Mouse (Mus musculus) kidney, postnatal 0 days (tissue): ENCODE measurements at regions not wholly inside any gene's neighbourhood (a gene's known extent, or its start where the extent isn't known, plus 50 kb on each side); places are given as distances from the start of the nearest gene placed in this dataset.

Experiments
- ATAC-seq: fragments of 200-750 bp; cut with Nextera tagmentation; replicated peaks from 2 replicates; pipeline ENCODE4 v1.8.0; 2017; ENCODE audit warnings: low read depth, moderate number of reproducible peaks, moderate TSS enrichment, moderate library complexity; ENCODE audit not compliant: low FRiP score
- DNase-seq: peaks from one replicate; pipeline ENCODE4 v3.0.0-alpha.2; 2016; ENCODE audit warnings: low spot score
- H3K27ac ChIP-seq: fragments of 300-500 bp; sonication (generic); 2 replicates; pipeline ENCODE4 v1.5.1; 2014; ENCODE audit warnings: mild to moderate bottlenecking
- H3K27me3 ChIP-seq: fragments of 300-500 bp; sonication (generic); 2 replicates; pipeline ENCODE4 v1.6.1; 2014; ENCODE audit warnings: low read length, mixed read lengths; ENCODE audit not compliant: insufficient read depth
- H3K36me3 ChIP-seq: fragments of 300-500 bp; sonication (generic); 2 replicates; pipeline ENCODE4 v1.6.1; 2014; ENCODE audit warnings: low read length, mixed read lengths; ENCODE audit not compliant: insufficient read depth
- H3K4me1 ChIP-seq: fragments of 300-500 bp; sonication (generic); replicated peaks from 2 replicates; pipeline ENCODE4 v1.6.1; 2014; ENCODE audit warnings: antibody characterized with exemption, low read length, mixed read lengths; ENCODE audit not compliant: insufficient read depth
- H3K4me2 ChIP-seq: fragments of 300-500 bp; sonication (generic); 2 replicates; pipeline ENCODE4 v1.6.1; 2014; ENCODE audit warnings: mild to moderate bottlenecking, low read length, moderate library complexity, mixed read lengths
- H3K4me3 ChIP-seq: fragments of 300-500 bp; sonication (generic); replicated peaks from 2 replicates; pipeline ENCODE4 v1.5.1; 2014; ENCODE audit warnings: low read depth, low read length
- H3K9ac ChIP-seq: fragments of 300-500 bp; sonication (generic); 2 replicates; pipeline ENCODE4 v1.6.1; 2014; ENCODE audit warnings: low read depth, low read length
- H3K9me3 ChIP-seq: fragments of 300-500 bp; sonication (generic); replicated peaks from 2 replicates; pipeline ENCODE4 v1.6.1; 2016; ENCODE audit warnings: low read length, inconsistent platforms, mixed read lengths
- CTCF ChIP-seq: IDR thresholded peaks from 2 replicates; pipeline ENCODE4 v1.5.1; 2016; ENCODE audit warnings: antibody characterized with exemption, low read depth, mild to moderate bottlenecking, moderate library complexity
- WGBS: fragments of 180-500 bp; shearing (Covaris S2); extraction: QIAGEN DNeasy Blood & Tissue Kit; methylation state at CpG from one replicate; pipeline ENCODE4 v1.1.7; 2014; 5-methylcytosine and 5-hydroxymethylcytosine counted together

DNA sequence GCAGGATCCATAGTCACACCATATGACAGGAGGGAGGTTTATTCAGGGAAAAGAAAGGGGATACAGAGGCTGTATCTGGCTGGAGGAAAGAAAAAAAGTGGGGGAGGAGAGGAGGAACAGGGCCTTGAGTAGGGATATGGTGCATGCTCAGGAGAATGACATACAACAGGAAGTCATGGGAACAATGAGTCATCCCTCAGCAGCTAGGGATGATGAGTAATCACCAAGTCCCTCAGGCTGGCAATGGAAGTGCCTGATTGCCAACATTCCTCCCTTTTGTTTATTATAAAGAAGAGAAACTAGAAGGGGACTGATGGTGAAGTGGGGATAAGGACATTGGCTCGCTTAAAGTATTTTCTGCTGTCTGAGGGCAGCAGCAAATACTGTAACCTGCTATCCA lies 388.6 kb upstream of the Epha7 start:
- ATAC-seq, result no peak
- Histone ChIP-seq H3K27ac (no peak overlapping the region), H3K27me3 (no peaks in the 10 kb centered on the region), H3K9ac (no peak overlapping the region), H3K4me2 (no peak overlapping the region), H3K4me1 (no peaks in the 10 kb centered on the region), H3K36me3 (no peaks in the 10 kb centered on the region), H3K9me3 (no peaks in the 10 kb centered on the region), H3K4me3 (no peak overlapping the region)
- DNase-seq, result peak; percentile 1
- no peak for TF ChIP-seq CTCF
- 76% methylated on average over 1 of the region's 1 CpGs for WGBS

DNA sequence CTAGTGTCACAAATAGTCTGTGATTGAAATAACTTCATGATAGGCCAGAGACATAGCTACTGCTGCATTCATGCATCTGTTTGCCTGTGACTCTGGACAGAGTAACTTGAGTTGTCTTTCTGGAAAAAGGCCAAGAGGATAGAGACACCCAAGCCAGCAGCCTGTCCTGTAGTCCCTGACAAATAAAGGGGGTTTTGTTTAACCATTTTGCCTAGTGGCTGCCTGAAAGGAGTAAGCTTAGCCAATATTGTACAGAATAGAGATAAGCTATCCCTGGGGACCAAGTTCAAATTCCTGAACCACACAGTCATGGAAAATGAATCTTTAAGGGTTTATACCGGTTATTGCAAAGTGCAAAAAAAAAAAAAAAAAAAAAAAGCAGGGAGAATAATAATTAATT lies 372.8 kb upstream of the Epha7 start:
- TF ChIP-seq CTCF, result no peak
- Histone ChIP-seq H3K27me3 (no peaks in the 10 kb centered on the region), H3K9ac (no peak overlapping the region), H3K27ac (no peak overlapping the region), H3K4me2 (no peak overlapping the region), H3K4me3 (no peak overlapping the region), H3K9me3 (no peaks in the 10 kb centered on the region), H3K36me3 (no peaks in the 10 kb centered on the region), H3K4me1 (no peaks in the 10 kb centered on the region)
- DNase-seq, result peak; percentile 7
- WGBS, result 42% methylated on average over 1 of the region's 1 CpGs
- no peak for ATAC-seq

DNA sequence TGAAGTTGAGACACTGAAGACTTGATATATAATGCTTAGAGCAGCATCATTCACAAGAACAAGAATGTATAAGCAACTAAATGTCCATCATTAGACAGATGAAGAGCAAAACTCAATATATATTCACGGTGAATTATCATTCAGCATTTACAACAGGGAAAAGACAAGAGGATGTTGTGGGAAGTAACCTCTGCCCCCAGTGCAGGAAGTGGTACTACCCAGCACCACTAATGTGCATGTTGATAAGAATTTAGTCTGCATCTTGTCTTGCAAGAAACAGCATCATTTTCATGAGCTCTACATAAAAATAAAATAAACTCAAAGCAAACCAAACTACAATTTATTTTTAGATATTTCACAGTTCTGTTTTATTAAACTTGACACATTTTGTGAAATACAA lies 359.8 kb upstream of the Epha7 start:
- no peak overlapping the region for H3K27ac ChIP-seq

DNA sequence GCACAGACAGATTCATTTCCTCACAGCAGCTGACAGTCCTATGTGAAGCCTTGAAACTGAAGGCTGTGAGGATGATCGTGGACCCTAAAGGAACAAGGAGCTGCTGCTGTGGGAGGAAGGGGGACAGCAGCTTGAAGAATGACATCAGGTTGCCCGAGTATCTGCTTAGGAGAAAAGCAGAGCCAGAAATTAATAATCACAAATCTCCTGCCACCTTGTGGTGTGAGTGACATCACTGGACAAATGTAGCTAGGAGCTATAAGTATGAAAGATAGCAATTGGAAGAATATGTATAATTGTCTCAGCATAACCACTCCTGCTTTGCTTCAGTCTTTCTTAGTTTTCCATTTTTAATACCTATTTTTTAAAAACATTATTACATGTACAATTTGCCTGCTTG lies 356.6 kb upstream of the Epha7 start:
- no peaks in the 10 kb centered on the region for H3K27me3 ChIP-seq
- ATAC-seq (no peak), DNase-seq (no peak)
- peak; percentile 18; the same call in 1 of the 2 replicates for TF ChIP-seq CTCF
- H3K4me3 ChIP-seq, result no peak overlapping the region
- H3K27ac ChIP-seq, result no peak overlapping the region
- H3K9me3 ChIP-seq, result no peaks in the 10 kb centered on the region
- 46% methylated on average over 2 of the region's 2 CpGs for WGBS
- H3K9ac ChIP-seq, result no peak overlapping the region
- no peaks in the 10 kb centered on the region for H3K4me1 ChIP-seq
- H3K4me2 ChIP-seq, result no peak overlapping the region
- H3K36me3 ChIP-seq, result no peaks in the 10 kb centered on the region

More for the DNA sequence above, 359.8 kb upstream of the Epha7 start:
- no peak for TF ChIP-seq CTCF
- ATAC-seq (no peak), DNase-seq (no peak)
- H3K4me2 ChIP-seq, result no peak overlapping the region
- WGBS, result 84% methylated on average over 1 of the region's 1 CpGs
- H3K36me3 ChIP-seq, result no peaks in the 10 kb centered on the region
- H3K9me3 ChIP-seq, result no peaks in the 10 kb centered on the region
- no peak overlapping the region for H3K4me3 ChIP-seq
- no peaks in the 10 kb centered on the region for H3K4me1 ChIP-seq
- H3K27me3 ChIP-seq, result no peaks in the 10 kb centered on the region
- H3K9ac ChIP-seq, result no peak overlapping the region
